Mouse (Mus musculus) bone marrow, adult 2 months (tissue): ENCODE measurements at regions not wholly inside any gene's neighbourhood (a gene's known extent, or its start where the extent isn't known, plus 50 kb on each side); places are given as distances from the start of the nearest gene placed in this dataset.

Experiments used
- CTCF ChIP-seq: fragments of 200-500 bp; IDR thresholded peaks from 2 replicates; pipeline ENCODE4 v1.5.1; 2011; ENCODE audit warnings: low read length, control low read depth; ENCODE audit not compliant: control insufficient read depth, insufficient read depth
- POLR2A ChIP-seq: fragments of 200-500 bp; IDR thresholded peaks from 2 replicates; pipeline ENCODE4 v1.6.1; 2011; ENCODE audit warnings: low read depth, mild to moderate bottlenecking, control low read depth, low read length, borderline replicate concordance; ENCODE audit not compliant: control insufficient read depth

GRCm38 (mm10) chr8:80264915-80265314 is 207.1 kb upstream of the Hhip start:
- no peak for TF ChIP-seq POLR2A
- no peak for TF ChIP-seq CTCF
